Mouse (Mus musculus) thymus, postnatal 4 days (tissue): ENCODE data around the gene Tpm3.

Source experiments
- DNase-seq: peaks from one replicate; pipeline ENCODE4 v3.0.0; 2021

Tpm3 gene

DNA sequence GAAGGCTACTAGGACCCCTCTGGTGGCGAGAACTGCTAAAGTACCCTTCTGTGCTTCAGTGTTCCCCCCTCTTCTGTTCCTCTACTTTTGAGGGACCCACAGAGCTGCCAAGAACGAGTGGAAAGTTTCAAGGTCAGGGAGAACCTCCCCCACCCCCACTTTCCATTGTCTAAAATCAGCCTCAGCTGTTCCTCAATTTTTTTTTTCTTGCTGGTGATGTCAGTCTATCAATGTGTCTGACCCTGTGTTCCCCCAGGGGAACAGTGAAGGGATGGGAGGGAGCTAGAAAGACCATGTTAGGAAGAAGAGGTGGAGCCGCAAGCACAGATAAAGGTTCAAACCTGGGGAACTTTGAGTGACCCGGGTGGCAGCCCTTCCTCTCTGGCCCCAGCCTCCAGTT is at the start of gene Tpm3:
Tpm3 (plus strand) TSS at position 356 of the 400 bp plus-strand sequence.
- no peak for DNase-seq

DNA sequence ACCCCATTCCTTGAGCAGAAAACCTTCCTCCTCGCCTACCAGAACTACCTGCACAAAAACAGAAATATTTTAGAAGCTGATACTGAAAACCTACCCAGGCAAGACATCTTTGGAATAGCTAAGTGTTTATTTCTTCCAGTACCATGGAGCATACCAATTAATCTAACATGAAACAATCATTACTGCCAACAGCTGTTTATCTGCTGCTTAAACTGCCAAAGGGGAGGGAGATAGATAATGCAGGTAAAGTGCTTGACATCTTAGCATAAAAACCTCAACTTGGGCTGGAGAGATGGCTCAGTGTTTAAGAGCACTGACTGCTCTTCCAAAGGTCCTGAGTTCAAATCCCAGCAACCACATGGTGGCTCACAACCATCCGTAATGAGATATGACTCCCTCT is 37.8 kb upstream of the Tpm3 start:
- no peak for DNase-seq

DNA sequence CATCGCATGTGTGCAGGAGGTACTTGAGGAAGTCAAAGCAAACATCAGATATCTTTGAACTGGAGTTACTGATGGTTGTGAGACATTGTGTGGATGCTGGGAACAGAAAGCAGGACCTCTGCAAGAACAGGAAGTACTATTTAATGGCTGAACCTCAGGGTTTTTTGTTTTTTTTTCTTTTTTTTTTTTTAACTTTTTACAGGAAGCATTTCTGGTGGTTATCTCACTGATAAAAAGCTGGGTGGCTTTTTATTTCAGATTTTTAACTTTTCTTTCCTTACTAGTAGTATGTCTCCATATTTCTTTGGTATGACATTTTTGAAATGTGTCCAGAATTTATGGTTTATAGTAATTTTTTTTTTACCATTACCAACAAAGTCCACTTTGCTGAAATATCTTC is 36.2 kb upstream of the Tpm3 start:
- no peak for DNase-seq

DNA sequence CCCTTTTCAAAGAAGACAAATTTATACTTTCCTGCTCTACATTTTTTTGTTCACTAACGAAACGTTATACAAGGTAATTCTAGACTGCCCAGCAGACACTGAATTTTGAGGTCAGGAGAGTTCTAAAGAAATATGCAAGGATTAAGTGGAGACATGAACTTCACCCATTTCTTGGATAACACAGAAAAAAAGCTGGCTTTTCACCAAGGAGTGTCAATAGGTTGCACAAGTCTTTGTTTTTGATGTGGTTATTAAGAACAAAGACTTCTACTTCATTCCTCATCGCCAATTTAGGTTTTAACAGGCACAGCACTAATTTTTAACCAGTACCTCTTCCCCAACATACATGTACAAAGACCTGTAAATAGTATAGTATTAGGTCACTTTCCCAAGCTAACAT is 22.8 kb upstream of the Tpm3 start:
- no peak for DNase-seq

DNA sequence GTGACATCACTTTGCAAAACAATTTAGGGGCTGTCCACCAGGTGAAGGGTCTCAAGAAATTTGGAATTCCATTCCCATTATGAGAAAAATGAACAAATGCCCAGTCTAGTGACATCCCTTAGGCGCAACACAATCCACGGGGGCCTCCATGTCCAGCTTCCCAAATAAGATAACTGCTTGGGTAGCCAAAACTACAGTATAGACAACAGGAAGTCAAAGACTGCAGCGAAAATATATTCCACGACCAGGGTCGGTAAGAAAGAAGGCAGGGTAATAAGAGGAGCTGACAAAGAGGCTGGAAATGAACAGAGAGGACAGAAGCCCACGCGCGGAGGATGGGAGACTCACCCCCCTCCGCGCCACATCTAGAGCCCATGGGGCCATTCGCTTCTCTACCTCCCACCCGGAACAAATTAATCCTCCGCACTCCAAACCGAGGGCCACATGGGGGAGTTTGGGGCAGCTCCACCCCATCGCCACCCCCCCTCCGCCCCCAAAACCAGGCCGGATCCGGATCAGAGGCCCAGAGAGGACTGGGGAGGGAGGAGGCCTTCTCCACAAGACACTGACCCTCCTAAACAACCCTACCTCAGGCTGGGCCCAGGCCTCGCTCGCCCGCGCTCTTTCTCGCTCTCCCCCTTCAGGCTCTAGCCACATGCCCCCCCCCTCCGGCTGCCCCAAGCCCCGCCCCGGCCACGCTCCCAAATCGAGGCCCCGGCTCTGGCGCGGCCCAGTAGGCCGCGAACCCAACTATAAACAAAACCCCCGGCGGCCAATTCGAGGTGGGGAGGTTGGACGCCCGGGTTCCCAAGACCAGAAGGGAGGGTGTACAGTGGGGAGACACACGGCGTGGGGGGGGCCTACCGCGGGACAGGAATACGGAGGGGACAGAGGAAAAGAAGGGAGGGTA is 20.8 kb upstream of the Tpm3 start, which contains the start of gene 4933434E20Rik:
4933434E20Rik (plus strand) TSS at position 196 of the 910 bp plus-strand sequence.
- DNase-seq = peak; percentile 80

DNA sequence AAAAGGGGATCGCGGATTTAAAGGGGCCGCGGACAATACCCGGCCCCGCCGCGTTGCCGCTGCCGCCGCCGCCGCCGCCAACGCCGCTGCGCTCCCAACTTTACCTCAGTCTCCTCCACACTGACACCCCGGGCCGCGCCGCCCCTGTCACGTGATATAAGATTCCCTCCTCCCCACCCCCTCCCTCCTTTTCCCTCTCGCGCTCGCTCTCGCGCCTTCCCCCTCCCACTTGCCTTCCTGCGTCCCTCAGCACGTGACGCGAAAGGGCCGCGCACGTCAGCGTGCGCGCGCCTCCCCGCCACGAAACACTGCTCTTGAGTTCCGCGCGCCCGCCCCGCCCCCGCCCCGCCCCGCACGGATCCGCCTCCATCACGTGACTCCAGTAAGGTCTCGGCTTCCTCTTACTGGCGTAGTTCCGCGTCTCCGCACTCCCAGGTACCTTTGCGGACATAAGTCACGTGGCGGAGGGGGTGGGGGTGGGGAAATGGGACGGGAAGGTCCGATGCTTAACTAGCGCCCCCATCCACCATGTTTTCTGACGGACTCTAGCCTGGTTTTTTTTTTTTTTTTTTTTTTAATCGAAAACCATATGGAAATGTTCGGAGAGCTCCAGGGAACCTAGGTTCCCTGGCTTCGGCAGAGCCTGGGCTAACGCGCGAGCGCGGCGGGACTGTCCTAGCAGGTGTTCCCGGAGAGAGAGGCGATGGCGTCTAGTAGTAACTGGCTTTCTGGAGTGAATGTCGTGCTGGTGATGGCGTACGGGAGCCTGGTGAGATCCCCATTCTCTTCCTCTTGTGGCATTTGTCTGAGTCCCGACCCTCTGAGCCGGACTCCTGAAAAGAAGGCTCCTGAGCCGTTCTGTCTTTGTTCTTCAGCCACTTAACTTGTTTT is 19.9 kb upstream of the Tpm3 start, which contains the start of gene Ubap2l:
Ubap2l (minus strand) TSS at position 278 of the 891 bp plus-strand sequence.
- peak; percentile 96 for DNase-seq

DNA sequence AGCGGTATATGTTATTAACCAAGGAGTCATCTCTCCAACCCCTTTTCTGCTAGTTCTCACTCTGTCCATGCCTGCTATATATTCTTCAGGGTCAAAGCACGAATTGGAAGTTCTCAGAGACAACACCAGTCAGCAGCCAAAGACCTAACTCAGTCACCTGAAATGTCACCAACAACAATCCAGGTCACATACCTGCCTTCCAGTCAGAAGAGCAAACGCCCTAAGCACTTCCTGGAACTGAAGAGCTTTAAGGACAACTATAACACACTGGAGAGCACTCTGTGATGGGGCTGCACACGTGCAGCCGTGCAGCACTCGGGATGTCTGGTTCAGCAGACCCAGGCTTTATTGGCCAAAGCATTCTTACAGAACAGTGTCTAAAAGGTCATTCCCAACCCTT is 10.9 kb upstream of the Tpm3 start:
- no peak for DNase-seq

DNA sequence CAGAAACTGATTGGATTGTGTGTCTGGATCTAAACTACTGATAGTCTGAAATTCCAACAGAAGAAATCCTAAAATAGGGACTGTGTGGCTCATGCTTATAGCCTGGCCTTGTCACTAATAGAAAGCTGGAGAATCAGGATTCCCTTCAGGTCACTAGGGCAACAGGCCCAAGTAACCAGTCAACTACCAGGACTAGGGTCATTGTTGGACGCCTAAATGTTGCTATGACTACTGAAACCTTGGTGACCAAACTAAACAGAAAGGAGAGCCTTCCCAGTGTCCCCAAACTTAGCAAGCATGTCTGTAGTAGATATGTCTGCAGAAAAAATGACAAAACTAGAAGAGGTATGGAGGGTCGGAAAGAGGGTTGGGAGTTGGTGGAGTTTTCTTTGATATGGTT is 9.9 kb upstream of the Tpm3 start:
- DNase-seq = no peak

DNA sequence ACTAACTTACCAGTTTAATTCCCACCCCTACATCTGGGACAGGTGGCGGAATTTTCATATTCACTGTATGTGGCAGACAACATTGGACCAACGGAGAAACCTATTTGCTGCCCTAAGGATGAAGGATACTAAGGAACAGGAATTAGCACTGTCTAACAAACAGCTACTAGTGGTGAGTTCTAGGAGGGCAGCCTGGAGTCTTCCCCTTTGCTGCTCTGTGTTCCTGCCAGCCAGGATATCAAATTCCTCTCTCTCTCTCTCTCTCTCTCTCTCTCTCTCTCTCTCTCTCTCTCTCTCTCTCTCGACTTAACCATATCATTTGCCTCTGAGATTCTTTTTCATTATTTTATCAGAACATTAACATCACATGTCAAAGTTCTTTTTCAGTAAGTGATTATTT is 8.1 kb upstream of the Tpm3 start:
- DNase-seq = no peak

DNA sequence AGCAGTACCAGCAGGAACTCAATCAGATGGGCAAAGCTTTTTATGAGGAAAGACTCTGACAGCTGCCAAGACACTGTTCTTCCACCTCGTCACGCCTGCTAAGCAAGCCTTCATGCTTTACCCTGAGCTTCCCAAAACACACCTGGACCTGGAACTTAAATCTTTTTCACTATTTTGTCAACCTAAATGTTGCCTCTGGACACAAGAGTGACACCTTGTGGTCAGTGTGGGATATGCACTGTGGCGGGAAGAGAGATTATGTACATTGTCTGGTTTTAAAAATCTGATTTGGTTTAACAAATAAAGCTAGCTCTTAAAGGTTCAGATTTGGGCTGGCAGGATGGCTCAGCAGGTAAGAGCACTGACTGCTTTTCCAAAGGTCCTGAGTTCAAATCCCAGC is 6.9 kb upstream of the Tpm3 start:
- DNase-seq = peak; percentile 75

DNA sequence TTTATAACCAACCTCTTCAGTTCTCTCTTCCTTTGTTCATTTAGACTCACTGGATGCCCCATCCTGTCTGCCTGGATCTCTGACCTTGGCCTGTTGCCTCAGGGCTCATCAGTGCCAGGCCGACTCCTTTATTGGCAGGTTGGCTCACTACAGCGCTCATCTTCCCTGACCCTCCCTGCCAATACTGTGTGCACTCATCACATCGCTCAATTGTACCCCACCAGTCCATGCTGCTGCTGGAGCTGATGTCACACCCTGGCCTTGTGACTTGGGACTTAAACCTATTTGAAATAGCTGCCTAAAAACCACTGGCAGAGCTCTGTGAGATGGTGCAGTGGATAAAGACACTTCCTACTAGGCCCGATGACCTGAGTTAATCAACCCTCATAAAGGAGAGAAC is 4.6 kb upstream of the Tpm3 start:
- DNase-seq = no peak

DNA sequence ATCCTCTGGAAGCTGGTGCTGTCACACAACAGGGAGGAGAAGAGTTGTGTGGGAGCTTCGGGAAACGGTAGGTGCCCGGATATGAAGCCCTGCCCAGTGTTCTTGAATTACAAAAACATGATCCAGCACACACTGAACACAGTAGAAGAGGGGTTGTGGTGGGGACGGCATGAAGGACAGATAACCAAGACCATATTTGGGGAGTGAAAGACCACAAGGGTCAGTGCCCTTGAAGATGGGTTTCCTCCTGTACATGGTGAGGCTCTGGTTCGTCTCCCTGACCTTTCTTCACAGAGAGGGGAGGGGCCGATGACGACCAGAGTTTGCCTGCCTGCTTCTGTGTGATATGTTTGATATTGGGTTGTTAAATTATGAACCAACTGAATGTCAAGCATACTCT is 2.8 kb upstream of the Tpm3 start:
- no peak for DNase-seq

DNA sequence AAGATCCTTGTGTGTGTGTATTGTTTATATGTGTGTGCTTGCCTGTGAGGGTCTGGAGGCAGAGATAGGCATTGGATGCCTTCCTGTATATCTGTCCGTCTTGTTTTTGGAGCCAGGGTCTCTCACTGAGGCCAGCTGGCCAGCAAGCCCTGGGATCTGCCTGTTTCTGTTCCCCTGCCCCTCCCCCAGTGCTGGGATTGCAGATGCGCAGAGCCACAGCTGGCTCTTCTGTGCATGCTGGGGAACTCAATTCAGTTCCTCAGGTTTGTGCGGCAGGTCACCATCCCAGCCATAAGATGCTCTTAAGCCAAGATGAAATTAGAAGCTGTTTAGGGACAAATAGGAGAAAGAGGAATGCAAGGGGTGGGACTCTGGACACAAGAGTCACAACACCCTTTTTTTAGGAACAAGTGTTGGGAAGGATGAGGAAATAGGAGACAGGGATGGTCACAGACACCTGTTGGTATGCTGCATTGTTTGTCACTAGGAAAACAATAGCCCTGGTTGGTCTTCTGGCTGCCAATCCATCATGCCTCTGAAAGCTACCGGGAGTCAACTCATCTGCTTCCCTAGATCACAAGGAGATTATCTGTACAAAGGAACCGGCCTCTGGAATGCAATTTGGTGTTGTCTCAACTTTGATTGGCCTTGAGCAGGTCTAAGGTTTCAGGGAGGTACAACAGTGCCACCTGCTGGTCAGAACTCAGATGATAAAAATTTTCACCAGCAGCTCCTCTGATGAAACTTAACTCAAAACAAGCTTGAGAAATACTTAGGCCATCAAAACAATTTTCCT is 4.7 kb downstream of the Tpm3 start:
- peak; percentile 88 for DNase-seq

DNA sequence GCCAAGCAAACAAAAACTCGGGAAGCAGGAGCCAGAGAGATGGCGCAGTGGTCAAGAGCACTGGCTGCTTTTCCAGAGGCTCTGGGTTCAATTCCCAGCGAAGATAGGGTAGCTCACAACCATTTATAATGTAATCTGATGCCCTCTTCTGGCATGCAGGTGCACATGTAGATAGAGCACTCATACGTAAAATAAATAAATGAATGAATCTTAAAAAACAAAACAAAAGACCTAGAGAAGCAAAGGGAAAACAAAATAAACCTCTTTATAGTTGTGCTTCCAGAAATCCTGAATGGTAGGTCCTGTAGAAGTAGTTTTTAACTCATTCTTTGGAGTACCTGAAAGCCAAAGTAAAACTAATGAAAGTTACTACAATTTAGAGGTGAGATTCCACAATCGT is 5.8 kb downstream of the Tpm3 start:
- DNase-seq = no peak

DNA sequence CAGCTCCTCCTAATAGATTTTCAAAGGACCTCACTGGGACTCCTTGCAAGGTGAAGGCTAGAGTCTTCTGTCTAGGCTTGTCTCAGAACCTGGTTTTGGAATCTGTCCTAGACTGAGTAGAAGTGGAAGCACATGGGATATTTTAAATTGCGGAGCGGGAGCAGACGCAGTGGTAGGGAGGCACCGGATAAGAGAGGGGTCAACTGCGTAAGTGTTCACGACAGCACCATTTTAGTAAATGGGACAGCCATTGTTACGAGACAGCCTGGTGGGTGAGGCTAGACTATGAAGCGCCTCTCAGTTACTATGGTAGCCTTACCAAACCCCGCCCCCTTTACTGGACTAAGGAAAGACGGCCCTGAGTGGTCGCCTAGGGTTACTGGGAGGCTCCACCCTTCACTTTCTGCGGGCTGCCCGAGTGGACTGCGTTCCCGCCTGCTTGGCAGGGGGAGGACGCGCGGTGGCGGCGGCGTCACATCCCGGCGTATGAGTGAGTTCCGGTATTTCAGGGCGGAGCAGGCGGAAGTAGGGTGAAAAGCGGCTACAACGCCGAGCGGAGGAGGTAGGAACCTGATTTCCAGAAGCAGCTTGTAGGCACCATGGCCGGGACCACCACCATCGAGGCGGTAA is 6.8 kb downstream of the Tpm3 start:
- DNase-seq = peak; percentile 87

DNA sequence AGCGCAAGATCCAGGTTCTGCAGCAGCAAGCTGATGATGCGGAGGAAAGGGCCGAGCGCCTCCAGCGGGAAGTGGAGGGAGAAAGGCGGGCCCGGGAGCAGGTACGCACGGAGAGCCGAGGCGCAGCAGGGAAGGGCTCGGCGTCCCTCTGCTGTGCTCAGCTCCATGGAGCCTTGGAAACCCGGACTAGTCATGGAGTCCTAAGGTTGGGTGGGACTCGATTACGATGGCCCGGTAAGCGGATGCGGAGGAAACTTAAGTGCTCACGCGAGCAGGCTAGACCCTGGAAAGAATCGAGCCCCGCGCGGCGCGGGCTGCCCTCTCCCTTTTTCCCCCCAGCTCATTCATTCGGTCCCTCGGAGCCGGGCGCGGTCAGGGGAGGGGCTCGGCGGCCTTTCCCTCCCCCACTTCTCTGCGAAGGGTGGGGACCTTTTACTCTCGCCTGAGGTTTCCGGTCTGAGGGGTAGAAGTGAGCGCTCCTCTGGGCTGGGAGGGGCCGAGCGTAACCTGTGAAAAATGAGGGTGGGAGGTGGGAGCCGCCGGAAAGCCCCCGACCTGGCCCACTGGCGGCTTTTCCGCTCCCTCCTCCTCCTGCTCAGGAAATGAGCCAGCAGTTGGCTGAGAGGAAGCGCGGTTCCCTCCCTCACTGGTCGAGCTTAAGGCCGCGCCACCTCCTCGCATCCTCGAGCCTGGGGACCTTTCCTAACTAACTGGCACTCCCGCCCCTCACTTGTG is 7.5 kb downstream of the Tpm3 start:
- peak; percentile 83 for DNase-seq

DNA sequence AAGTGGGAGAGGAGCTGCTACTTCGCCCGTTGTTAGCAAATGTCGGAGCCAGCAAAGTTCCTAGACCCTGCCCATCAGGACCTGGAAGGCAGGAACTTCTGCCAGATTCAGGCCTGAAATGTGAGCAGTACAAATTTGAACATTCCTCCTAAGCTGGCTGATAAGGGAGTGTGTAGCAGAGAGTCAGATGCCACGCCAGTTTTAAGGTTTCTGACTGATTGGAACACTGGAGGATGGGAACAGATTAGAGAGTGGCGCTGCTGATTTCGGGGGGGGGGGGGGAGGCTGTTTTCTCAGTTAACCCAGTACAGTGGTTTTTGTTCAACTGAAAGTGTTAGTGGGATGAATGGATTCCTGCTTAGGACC is 8.0 kb downstream of the Tpm3 start:
- DNase-seq = no peak

DNA sequence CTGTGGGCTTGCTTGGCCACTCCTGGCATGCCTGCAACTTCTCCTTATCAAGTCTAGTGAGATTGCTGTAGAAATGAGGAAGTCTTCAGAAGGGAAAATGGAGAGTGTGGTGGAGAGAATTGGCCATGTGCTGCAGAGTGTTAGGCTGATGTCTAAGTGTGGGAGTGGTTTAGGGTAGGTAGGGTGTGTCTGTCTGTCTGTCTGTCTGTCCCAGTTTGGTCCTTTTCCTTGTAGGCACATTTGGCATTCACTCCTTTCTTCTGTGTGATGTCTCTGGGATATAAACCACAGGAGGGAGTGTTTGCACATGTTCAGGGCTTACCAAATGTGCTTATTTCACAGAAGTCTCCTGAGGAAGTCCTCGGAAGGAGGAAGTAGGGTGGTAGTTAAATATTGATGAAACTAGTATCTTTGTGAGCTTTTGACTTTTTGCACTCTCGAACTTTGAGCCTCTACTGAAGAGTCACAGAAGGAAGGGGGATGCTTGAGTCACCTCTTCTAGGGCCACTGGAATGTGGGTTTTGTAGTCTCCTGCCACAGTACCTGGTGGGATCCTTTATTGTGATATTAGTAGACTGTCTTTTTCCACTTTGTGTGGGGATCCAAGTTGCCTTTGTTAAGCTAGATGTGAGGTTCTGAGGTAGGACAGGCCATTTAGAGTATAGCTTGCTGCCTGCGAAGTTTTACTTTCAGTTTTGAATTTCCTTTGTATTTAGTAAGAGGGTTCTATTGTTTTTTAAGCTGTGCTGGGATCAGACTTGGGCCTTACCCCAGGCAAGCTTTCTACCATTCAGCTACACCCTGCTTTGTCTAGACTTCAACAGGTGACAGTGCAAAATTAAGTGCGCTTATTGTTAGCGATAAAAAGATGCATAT is 9.2 kb downstream of the Tpm3 start:
- no peak for DNase-seq

DNA sequence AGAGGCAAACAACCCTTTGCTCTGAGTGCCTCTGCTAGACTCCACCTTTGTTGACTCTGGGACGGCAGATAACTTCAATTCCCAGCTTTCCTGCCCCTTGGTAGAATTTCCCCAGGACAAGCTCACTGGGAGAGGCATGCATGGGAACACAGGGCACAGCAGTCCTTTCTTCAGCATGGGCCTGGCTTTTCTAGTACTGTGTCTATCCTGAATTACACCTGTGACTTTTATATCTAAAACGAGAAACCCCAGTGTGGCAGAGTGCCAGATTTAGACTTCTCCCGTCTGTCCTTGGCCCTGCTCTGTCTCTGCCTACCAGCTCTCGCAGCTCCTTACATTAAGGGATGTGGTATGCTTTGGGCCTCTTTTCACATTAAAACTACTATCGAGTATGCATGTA is 10.6 kb downstream of the Tpm3 start:
- no peak for DNase-seq

DNA sequence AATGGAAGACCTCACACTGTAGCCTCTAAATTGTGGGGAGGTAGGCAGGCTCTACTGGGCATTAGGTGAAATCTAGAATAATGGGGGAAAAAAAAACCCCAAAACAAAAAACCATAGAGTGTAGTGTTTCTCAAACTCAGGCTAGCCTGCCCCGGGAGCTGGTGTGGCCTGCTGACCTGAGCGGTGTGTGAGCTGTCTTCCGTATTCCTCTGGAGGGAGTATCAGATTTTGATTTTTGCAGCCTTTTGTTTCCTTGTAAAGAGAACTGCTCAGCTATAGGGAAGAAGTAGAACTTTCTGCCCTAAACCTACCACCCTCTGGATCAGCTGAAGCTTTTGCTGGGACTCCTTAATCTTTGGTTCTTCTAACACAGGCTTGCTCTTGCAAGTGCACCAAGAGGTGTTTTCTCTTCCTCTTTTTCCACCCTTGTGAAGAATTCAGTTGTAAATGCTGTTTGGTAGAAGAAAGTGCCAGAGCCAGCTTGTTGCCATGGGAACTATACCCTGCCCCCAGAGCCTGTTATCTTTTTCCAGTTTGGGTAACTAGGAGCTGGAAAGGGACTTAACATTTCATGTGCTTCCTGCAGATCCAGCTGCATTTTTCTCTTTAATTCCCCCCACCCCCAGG is 11.4 kb downstream of the Tpm3 start:
- DNase-seq = no peak
